Mouse (Mus musculus) neural tube, embryonic 14.5 days (tissue): ENCODE data around the gene Mpig6b. TPM values are rescaled to one million over a fixed set of nuclear protein-coding genes. Genes with fewer than 3 reads are reported as not detected.

Experiments used
- ATAC-seq: fragments of 200-750 bp; cut with Nextera tagmentation; 2 replicates; pipeline ENCODE4 v1.8.0; 2017; ENCODE audit warnings: low read depth, mild to moderate bottlenecking, moderate TSS enrichment, moderate library complexity
- H3K27ac ChIP-seq: fragments of 300-500 bp; sonication (generic); 2 replicates; pipeline ENCODE4 v1.5.1; 2014; ENCODE audit warnings: low read depth, mild to moderate bottlenecking, control low read depth, low read length, moderate library complexity, mixed read lengths
- H3K27me3 ChIP-seq: fragments of 300-500 bp; sonication (generic); 2 replicates; pipeline ENCODE4 v1.6.1; 2014; ENCODE audit warnings: low read length; ENCODE audit not compliant: control insufficient read depth, insufficient read depth
- H3K36me3 ChIP-seq: fragments of 300-500 bp; sonication (generic); 2 replicates; pipeline ENCODE4 v1.6.1; 2014; ENCODE audit warnings: low read length, mixed read lengths; ENCODE audit not compliant: control insufficient read depth, insufficient read depth
- H3K4me1 ChIP-seq: fragments of 300-500 bp; sonication (generic); 2 replicates; pipeline ENCODE4 v1.6.1; 2014; ENCODE audit warnings: low read length; ENCODE audit not compliant: control insufficient read depth, insufficient read depth
- H3K4me2 ChIP-seq: fragments of 300-500 bp; sonication (generic); 2 replicates; pipeline ENCODE4 v1.6.1; 2014; ENCODE audit warnings: mild to moderate bottlenecking, low read depth, low read length, control low read depth
- H3K4me3 ChIP-seq: fragments of 300-500 bp; sonication (generic); 2 replicates; pipeline ENCODE4 v1.5.1; 2014; ENCODE audit warnings: low read depth, low read length, control low read depth, mixed read lengths
- H3K9ac ChIP-seq: fragments of 300-500 bp; sonication (generic); replicated peaks from 2 replicates; pipeline ENCODE4 v1.6.1; 2014; ENCODE audit warnings: low read depth, mild to moderate bottlenecking, control low read depth, low read length, mixed read lengths
- H3K9me3 ChIP-seq: fragments of 300-500 bp; sonication (generic); 2 replicates; pipeline ENCODE4 v1.6.1; 2016; ENCODE audit warnings: low read length; ENCODE audit not compliant: control insufficient read depth
- WGBS: fragments of 180-500 bp; shearing (Covaris S2); extraction: QIAGEN DNeasy Blood & Tissue Kit; methylation state at CpG from one replicate; pipeline ENCODE4 v1.1.7; 2014; 5-methylcytosine and 5-hydroxymethylcytosine counted together
- polyA plus RNA-seq: library from polyadenylated mRNA; unstranded; fragments of >200 nt; fragmentation: Nextera tagmentation; extraction: Ambion mirVana; gene quantifications from 2 replicates; pipeline ENCODE4 v1.2.1, GENCODE M21; 2014

Gene Mpig6b
- polyA plus RNA-seq, 1 experiment from 2014 or later: 0.15 TPM

GRCm38 (mm10) chr17:35103221-35103690, 37.3 kb upstream of the Mpig6b start:
- peaks cover 55% of the 10 kb centered on the region for H3K36me3 ChIP-seq
- H3K27ac ChIP-seq: no peak overlapping the region
- H3K9me3 ChIP-seq: no peaks in the 10 kb centered on the region
- H3K4me3 ChIP-seq: no peak overlapping the region
- WGBS: 79% methylated on average over 6 of the region's 6 CpGs
- no peak overlapping the region for H3K4me2 ChIP-seq
- no peaks in the 10 kb centered on the region for H3K4me1 ChIP-seq
- no peak for ATAC-seq
- no peaks in the 10 kb centered on the region for H3K27me3 ChIP-seq
- H3K9ac ChIP-seq: no peak overlapping the region

- H3K4me2 ChIP-seq: no peak overlapping the region
- no peak overlapping the region for H3K27ac ChIP-seq
- 76% methylated on average over 8 of the region's 8 CpGs for WGBS
- H3K9ac ChIP-seq: no peak overlapping the region
- H3K9me3 ChIP-seq: no peaks in the 10 kb centered on the region
- H3K36me3 ChIP-seq: peaks cover 60% of the 10 kb centered on the region
- ATAC-seq: no peak
- H3K27me3 ChIP-seq: no peaks in the 10 kb centered on the region
- no peaks in the 10 kb centered on the region for H3K4me1 ChIP-seq
- H3K4me3 ChIP-seq: no peak overlapping the region
These were observed 36.3 kb upstream of the Mpig6b start for GRCm38 (mm10) chr17:35102299-35102698.

- Histone ChIP-seq H3K4me1 (no peaks in the 10 kb centered on the region), H3K27ac (no peak overlapping the region), H3K9me3 (no peaks in the 10 kb centered on the region), H3K9ac (no peak overlapping the region), H3K4me2 (no peak overlapping the region), H3K4me3 (no peak overlapping the region), H3K27me3 (no peaks in the 10 kb centered on the region), H3K36me3 (peaks cover 66% of the 10 kb centered on the region)
- 92% methylated on average over 11 of the region's 11 CpGs for WGBS
- no peak for ATAC-seq
These were observed 35.2 kb upstream of the Mpig6b start for GRCm38 (mm10) chr17:35101161-35101560.

GRCm38 (mm10) chr17:35100196-35100765, 34.3 kb upstream of the Mpig6b start:
- no peaks in the 10 kb centered on the region for H3K27me3 ChIP-seq
- H3K36me3 ChIP-seq: peaks cover 71% of the 10 kb centered on the region
- H3K9me3 ChIP-seq: no peaks in the 10 kb centered on the region
- 83% methylated on average over 10 of the region's 10 CpGs for WGBS
- no peak overlapping the region for H3K4me2 ChIP-seq
- no peak for ATAC-seq
- H3K4me1 ChIP-seq: no peaks in the 10 kb centered on the region
- no peak overlapping the region for H3K27ac ChIP-seq
- no peak overlapping the region for H3K4me3 ChIP-seq
- no peak overlapping the region for H3K9ac ChIP-seq

GRCm38 (mm10) chr17:35097164-35097655, 31.2 kb upstream of the Mpig6b start:
- H3K9me3 ChIP-seq: no peaks in the 10 kb centered on the region
- H3K4me3 ChIP-seq: no peak overlapping the region
- H3K4me1 ChIP-seq: no peaks in the 10 kb centered on the region
- peaks cover 65% of the 10 kb centered on the region for H3K36me3 ChIP-seq
- WGBS: 90% methylated on average over 12 of the region's 12 CpGs
- ATAC-seq: no peak
- H3K27ac ChIP-seq: no peak overlapping the region
- H3K27me3 ChIP-seq: no peaks in the 10 kb centered on the region
- H3K9ac ChIP-seq: no peak overlapping the region
- no peak overlapping the region for H3K4me2 ChIP-seq

- H3K36me3 ChIP-seq: peaks cover 61% of the 10 kb centered on the region
- H3K4me2 ChIP-seq: no peak overlapping the region
- H3K4me1 ChIP-seq: no peaks in the 10 kb centered on the region
- H3K27ac ChIP-seq: no peak overlapping the region
- H3K27me3 ChIP-seq: no peaks in the 10 kb centered on the region
- H3K9me3 ChIP-seq: no peaks in the 10 kb centered on the region
- 84% methylated on average over 12 of the region's 12 CpGs for WGBS
- no peak overlapping the region for H3K9ac ChIP-seq
- no peak overlapping the region for H3K4me3 ChIP-seq
- no peak for ATAC-seq
These were observed 30.6 kb upstream of the Mpig6b start for GRCm38 (mm10) chr17:35096597-35096996.

GRCm38 (mm10) chr17:35094475-35095365, 28.7 kb upstream of the Mpig6b start:
- no peak for ATAC-seq
- H3K27ac ChIP-seq: no peak overlapping the region
- H3K9ac ChIP-seq: no peak overlapping the region
- WGBS: 90% methylated on average over 15 of the region's 15 CpGs
- no peaks in the 10 kb centered on the region for H3K9me3 ChIP-seq
- H3K4me1 ChIP-seq: peaks cover 11% of the 10 kb centered on the region
- no peak overlapping the region for H3K4me3 ChIP-seq
- no peak overlapping the region for H3K4me2 ChIP-seq
- H3K36me3 ChIP-seq: peaks cover 44% of the 10 kb centered on the region
- H3K27me3 ChIP-seq: no peaks in the 10 kb centered on the region

GRCm38 (mm10) chr17:35092403-35093198, 26.6 kb upstream of the Mpig6b start:
- WGBS: 91% methylated on average over 14 of the region's 14 CpGs
- no peak for ATAC-seq
- peaks cover 11% of the 10 kb centered on the region for H3K4me1 ChIP-seq
- peaks cover 24% of the 10 kb centered on the region for H3K36me3 ChIP-seq
- no peak overlapping the region for H3K4me3 ChIP-seq
- H3K4me2 ChIP-seq: no peak overlapping the region
- no peaks in the 10 kb centered on the region for H3K27me3 ChIP-seq
- H3K9ac ChIP-seq: no peak overlapping the region
- no peaks in the 10 kb centered on the region for H3K9me3 ChIP-seq
- H3K27ac ChIP-seq: no peak overlapping the region
